Mouse (Mus musculus) brain, adult 2 months (tissue): Measurements from ENCODE around the gene St3gal5.
A peak's percentile ranks its signal among the peaks of the same experiment; 100 is the strongest.

Experiments used
- DNase-seq: peaks from one replicate; pipeline ENCODE4 v3.0.0; 2011; ENCODE audit warnings: low read depth, low spot score

St3gal5 gene

GRCm38 (mm10) chr6:72162155-72162890, 64.9 kb downstream of the St3gal5 start:
- peak; percentile 54 for DNase-seq

GRCm38 (mm10) chr6:72164321-72165275, 67.2 kb downstream of the St3gal5 start:
- peak; percentile 91 for DNase-seq

GRCm38 (mm10) chr6:72165907-72166306, 68.5 kb downstream of the St3gal5 start:
- DNase-seq = no peak

- DNase-seq = no peak
Measured at GRCm38 (mm10) chr6:72171391-72171790, 74.0 kb downstream of the St3gal5 start.

GRCm38 (mm10) chr6:72173350-72173749, 76.0 kb downstream of the St3gal5 start:
- DNase-seq = no peak

GRCm38 (mm10) chr6:72175419-72175818, 78.0 kb downstream of the St3gal5 start:
- DNase-seq = no peak

GRCm38 (mm10) chr6:72176004-72176403, 78.6 kb downstream of the St3gal5 start:
- DNase-seq = peak; percentile 48

- DNase-seq = no peak
Measured at GRCm38 (mm10) chr6:72177417-72177816, 80.0 kb downstream of the St3gal5 start.

- no peak for DNase-seq
Measured at GRCm38 (mm10) chr6:72179006-72179405, 81.6 kb downstream of the St3gal5 start.

GRCm38 (mm10) chr6:72179562-72180502, 82.4 kb downstream of the St3gal5 start:
- no peak for DNase-seq

- DNase-seq = peak; percentile 34
Measured at GRCm38 (mm10) chr6:72184576-72184975, 87.2 kb downstream of the St3gal5 start.

GRCm38 (mm10) chr6:72185893-72186490, 88.6 kb downstream of the St3gal5 start:
- DNase-seq = peak; percentile 80

GRCm38 (mm10) chr6:72186809-72187208, 89.4 kb downstream of the St3gal5 start:
- DNase-seq = no peak

GRCm38 (mm10) chr6:72189061-72189863, 91.9 kb downstream of the St3gal5 start:
- no peak for DNase-seq

GRCm38 (mm10) chr6:72190120-72190519, 92.7 kb downstream of the St3gal5 start:
- no peak for DNase-seq

- DNase-seq = no peak
Measured at GRCm38 (mm10) chr6:72190577-72190976, 93.2 kb downstream of the St3gal5 start.

- DNase-seq = no peak
Measured at GRCm38 (mm10) chr6:72196660-72197059, 99.3 kb downstream of the St3gal5 start.

GRCm38 (mm10) chr6:72197515-72197914, 100.1 kb downstream of the St3gal5 start:
- no peak for DNase-seq

GRCm38 (mm10) chr6:72200595-72201256, 103.3 kb downstream of the St3gal5 start:
- DNase-seq = no peak

- no peak for DNase-seq
Measured at GRCm38 (mm10) chr6:72202732-72203131, 105.3 kb downstream of the St3gal5 start.
